Mouse (Mus musculus) lung, postnatal 4 days (tissue): ENCODE data around the gene Fam217b.

Experiments used
- DNase-seq, 2 experiments: peaks; one replicate each; pipeline ENCODE4 v3.0.0; 2021

Fam217b gene

GRCm38 (mm10) chr2:178414261-178415149 lies at the start of gene Fam217b, which contains the start of gene Ppp1r3d:
Gene Fam217b (plus strand): TSS chr2:178414524.
Gene Ppp1r3d (minus strand): TSS chr2:178414472.
- DNase-seq = peak; percentile 69 to 79

- peak in 1 of 2 experiments; percentile 24 for DNase-seq
These were observed 7.1 kb upstream of the Fam217b start, which contains the start of gene Sycp2 for GRCm38 (mm10) chr2:178407053-178407815. Gene Sycp2 (minus strand): TSS chr2:178407685.

GRCm38 (mm10) chr2:178409024-178409423 lies 5.3 kb upstream of the Fam217b start:
- DNase-seq = no peak

GRCm38 (mm10) chr2:178410286-178410685 lies 4.0 kb upstream of the Fam217b start:
- DNase-seq = peak in 1 of 2 experiments; percentile 3

GRCm38 (mm10) chr2:178412598-178412997 lies 1.7 kb upstream of the Fam217b start:
- peak; percentile 34 to 73 for DNase-seq

GRCm38 (mm10) chr2:178413081-178413480 lies 1.2 kb upstream of the Fam217b start:
- peak in 1 of 2 experiments; percentile 6 for DNase-seq

GRCm38 (mm10) chr2:178413481-178414260 lies 653 bp upstream of the Fam217b start:
- peak in 1 of 2 experiments; percentile 40 for DNase-seq

GRCm38 (mm10) chr2:178415150-178415448 lies 775 bp downstream of the Fam217b start:
- DNase-seq = no peak

GRCm38 (mm10) chr2:178416427-178416826 lies 2.1 kb downstream of the Fam217b start:
- DNase-seq = peak; percentile 51 to 59

GRCm38 (mm10) chr2:178416970-178417369 lies 2.6 kb downstream of the Fam217b start:
- DNase-seq = peak in 1 of 2 experiments; percentile 16

GRCm38 (mm10) chr2:178420576-178420975 lies 6.3 kb downstream of the Fam217b start:
- no peak for DNase-seq

GRCm38 (mm10) chr2:178421603-178422002 lies 7.3 kb downstream of the Fam217b start:
- peak; percentile 5 to 36 for DNase-seq

GRCm38 (mm10) chr2:178422186-178422585 lies 7.9 kb downstream of the Fam217b start:
- no peak for DNase-seq

GRCm38 (mm10) chr2:178423223-178423622 lies 8.9 kb downstream of the Fam217b start:
- peak in 1 of 2 experiments; percentile 1 for DNase-seq

- peak in 1 of 2 experiments; percentile 39 for DNase-seq
These were observed 11.9 kb downstream of the Fam217b start for GRCm38 (mm10) chr2:178426229-178426628.

- no peak for DNase-seq
These were observed 12.9 kb downstream of the Fam217b start for GRCm38 (mm10) chr2:178427181-178427580.

GRCm38 (mm10) chr2:178428183-178428582 lies 13.9 kb downstream of the Fam217b start:
- no peak for DNase-seq

GRCm38 (mm10) chr2:178428676-178429075 lies 14.4 kb downstream of the Fam217b start:
- DNase-seq = no peak

GRCm38 (mm10) chr2:178429426-178429825 lies 15.1 kb downstream of the Fam217b start:
- DNase-seq = no peak

GRCm38 (mm10) chr2:178430231-178430630 lies 15.9 kb downstream of the Fam217b start, which contains the start of gene Cdh26:
Gene Cdh26 (plus strand): TSS chr2:178430531.
- DNase-seq = no peak

GRCm38 (mm10) chr2:178433495-178433894 lies 19.2 kb downstream of the Fam217b start:
- no peak for DNase-seq

- no peak for DNase-seq
These were observed 19.6 kb downstream of the Fam217b start for GRCm38 (mm10) chr2:178433903-178434302.

GRCm38 (mm10) chr2:178437311-178437710 lies 23.0 kb downstream of the Fam217b start:
- no peak for DNase-seq
